Mouse (Mus musculus): ENCODE results near the gene Pam16. TPM values are rescaled to one million over a fixed set of nuclear protein-coding genes. Genes with fewer than 3 reads are reported as not detected.

Gene Pam16
- polyA plus RNA-seq, 1 experiment from 2014 or later = 161 TPM

- Histone ChIP-seq H3K9me3 (no peaks in the 10 kb centered on the region), H3K4me2 (peak overlapping the region; percentile 29; the same call in 1 of the 2 replicates), H3K4me3 (no peak overlapping the region), H3K36me3 (no peaks in the 10 kb centered on the region), H3K27me3 (no peaks in the 10 kb centered on the region), H3K9ac (no peak overlapping the region), H3K4me1 (replicated peaks) (peaks cover 72% of the 10 kb centered on the region), H3K27ac (replicated peaks) (peak overlapping the region; percentile 62)
- no peak for ATAC-seq (ENCODE audit: low FRiP score, low read depth)
- WGBS = 84% methylated on average over 6 of the region's 6 CpGs
Measured at GRCm38 (mm10) chr16:4642937-4643336, 18.1 kb upstream of the Pam16 start.

GRCm38 (mm10) chr16:4642190-4642589 lies 17.4 kb upstream of the Pam16 start:
- Histone ChIP-seq H3K9ac (no peak overlapping the region), H3K4me3 (no peak overlapping the region), H3K27me3 (no peaks in the 10 kb centered on the region), H3K36me3 (no peaks in the 10 kb centered on the region), H3K27ac (replicated peaks) (peak overlapping the region; percentile 62), H3K9me3 (no peaks in the 10 kb centered on the region), H3K4me2 (peak overlapping the region; percentile 29), H3K4me1 (replicated peaks) (peaks cover 64% of the 10 kb centered on the region)
- no peak for ATAC-seq (ENCODE audit: low FRiP score, low read depth)
- WGBS = 41% methylated on average over 13 of the region's 13 CpGs

GRCm38 (mm10) chr16:4641119-4641838 lies 16.5 kb upstream of the Pam16 start:
- ATAC-seq (ENCODE audit: low FRiP score, low read depth) = no peak
- Histone ChIP-seq H3K27ac (replicated peaks) (0 out of 2 replicates have a peak overlapping the region, but pooled peaks have one; percentile 62), H3K36me3 (no peaks in the 10 kb centered on the region), H3K27me3 (no peaks in the 10 kb centered on the region), H3K9ac (no peak overlapping the region), H3K9me3 (no peaks in the 10 kb centered on the region), H3K4me1 (replicated peaks) (peaks cover 55% of the 10 kb centered on the region), H3K4me2 (peak overlapping the region; percentile 78), H3K4me3 (peak overlapping the region; percentile 47)
- 45% methylated on average over 3 of the region's 3 CpGs for WGBS

GRCm38 (mm10) chr16:4640267-4641005 lies 15.6 kb upstream of the Pam16 start:
- 12% methylated on average over 17 of the region's 17 CpGs for WGBS
- ATAC-seq (ENCODE audit: low FRiP score, low read depth) = peak; percentile 14; the same call in 1 of the 2 replicates
- H3K36me3 ChIP-seq = no peaks in the 10 kb centered on the region
- peak overlapping the region; percentile 78 for H3K4me2 ChIP-seq
- peak overlapping the region; percentile 47 for H3K4me3 ChIP-seq
- H3K27ac ChIP-seq (replicated peaks) = peak overlapping the region; percentile 50; the same call in 1 of the 2 replicates
- H3K9me3 ChIP-seq = no peaks in the 10 kb centered on the region
- no peaks in the 10 kb centered on the region for H3K27me3 ChIP-seq
- H3K9ac ChIP-seq = peak overlapping the region; percentile 38
- H3K4me1 ChIP-seq (replicated peaks) = peaks cover 50% of the 10 kb centered on the region

GRCm38 (mm10) chr16:4639831-4640237 lies 15.0 kb upstream of the Pam16 start, which contains the start of the genes Vasn and Dnaja3:
Gene Vasn (plus strand): TSS chr16:4639941.
Gene Dnaja3 (plus strand): TSS chr16:4639989.
- peak; percentile 90 for ATAC-seq (ENCODE audit: low FRiP score, low read depth)
- whole genome bisulfite sequencing = 1% methylated on average over 22 of the region's 22 CpGs

GRCm38 (mm10) chr16:4638891-4639390 lies 14.2 kb upstream of the Pam16 start:
- Histone ChIP-seq H3K9me3 (no peaks in the 10 kb centered on the region), H3K4me1 (replicated peaks) (peaks cover 44% of the 10 kb centered on the region), H3K9ac (no peak overlapping the region), H3K4me2 (no peak overlapping the region), H3K4me3 (no peak overlapping the region), H3K36me3 (no peaks in the 10 kb centered on the region), H3K27me3 (no peaks in the 10 kb centered on the region), H3K27ac (replicated peaks) (no peak overlapping the region)
- no peak for ATAC-seq (ENCODE audit: low FRiP score, low read depth)
- WGBS = 92% methylated on average over 3 of the region's 3 CpGs

More at GRCm38 (mm10) chr16:4639831-4640237, 15.0 kb upstream of the Pam16 start, which contains the start of the genes Vasn and Dnaja3:
- Histone ChIP-seq H3K36me3 (no peaks in the 10 kb centered on the region), H3K27ac (replicated peaks) (peak within 1 kb of the TSS; percentile 50; the same call in 1 of the 2 replicates), H3K4me1 (replicated peaks) (peaks cover 50% of the 10 kb centered on the region), H3K4me2 (peak within 1 kb of the TSS; percentile 78), H3K4me3 (peak within 1 kb of the TSS; percentile 47), H3K9me3 (no peaks in the 10 kb centered on the region), H3K9ac (peak within 1 kb of the TSS; percentile 38), H3K27me3 (no peaks in the 10 kb centered on the region)

- no peaks in the 10 kb centered on the region for H3K27me3 ChIP-seq
- no peak for ATAC-seq (ENCODE audit: low FRiP score, low read depth)
- H3K9ac ChIP-seq = no peak overlapping the region
- H3K4me1 ChIP-seq (replicated peaks) = peaks cover 15% of the 10 kb centered on the region
- H3K27ac ChIP-seq (replicated peaks) = no peak overlapping the region
- WGBS = 84% methylated on average over 4 of the region's 4 CpGs
- H3K4me3 ChIP-seq = no peak overlapping the region
- H3K4me2 ChIP-seq = no peak overlapping the region
- H3K36me3 ChIP-seq = 0 out of 2 replicates have a peak, but pooled peaks cover 3% of the 10 kb centered on the region
- no peaks in the 10 kb centered on the region for H3K9me3 ChIP-seq
Measured at GRCm38 (mm10) chr16:4635760-4636159, 11.0 kb upstream of the Pam16 start.

GRCm38 (mm10) chr16:4634681-4635080 lies 9.9 kb upstream of the Pam16 start:
- H3K4me1 ChIP-seq (replicated peaks) = peaks cover 4% of the 10 kb centered on the region
- H3K4me3 ChIP-seq = no peak overlapping the region
- H3K36me3 ChIP-seq = 0 out of 2 replicates have a peak, but pooled peaks cover 3% of the 10 kb centered on the region
- no peaks in the 10 kb centered on the region for H3K9me3 ChIP-seq
- ATAC-seq (ENCODE audit: low FRiP score, low read depth) = no peak
- H3K4me2 ChIP-seq = no peak overlapping the region
- H3K27me3 ChIP-seq = no peaks in the 10 kb centered on the region
- H3K27ac ChIP-seq (replicated peaks) = no peak overlapping the region
- H3K9ac ChIP-seq = no peak overlapping the region
- 90% methylated on average over 9 of the region's 9 CpGs for WGBS

GRCm38 (mm10) chr16:4633661-4634060 lies 8.9 kb upstream of the Pam16 start:
- Histone ChIP-seq H3K27me3 (no peaks in the 10 kb centered on the region), H3K36me3 (0 out of 2 replicates have a peak, but pooled peaks cover 3% of the 10 kb centered on the region), H3K4me1 (replicated peaks) (no peaks in the 10 kb centered on the region), H3K9me3 (no peaks in the 10 kb centered on the region), H3K9ac (no peak overlapping the region), H3K27ac (replicated peaks) (no peak overlapping the region), H3K4me3 (no peak overlapping the region), H3K4me2 (no peak overlapping the region)
- ATAC-seq (ENCODE audit: low FRiP score, low read depth) = no peak
- 92% methylated on average over 3 of the region's 3 CpGs for WGBS

GRCm38 (mm10) chr16:4632050-4632449 lies 7.3 kb upstream of the Pam16 start:
- Histone ChIP-seq H3K27me3 (no peaks in the 10 kb centered on the region), H3K4me2 (no peak overlapping the region), H3K9me3 (no peaks in the 10 kb centered on the region), H3K4me3 (no peak overlapping the region), H3K4me1 (replicated peaks) (no peaks in the 10 kb centered on the region), H3K9ac (no peak overlapping the region), H3K27ac (replicated peaks) (no peak overlapping the region), H3K36me3 (peaks cover 11% of the 10 kb centered on the region; the same call in 1 of the 2 replicates)
- 46% methylated on average over 7 of the region's 7 CpGs for WGBS
- no peak for ATAC-seq (ENCODE audit: low FRiP score, low read depth)

- no peak overlapping the region for H3K4me3 ChIP-seq
- peaks cover 15% of the 10 kb centered on the region; the same call in 1 of the 2 replicates for H3K36me3 ChIP-seq
- no peaks in the 10 kb centered on the region for H3K9me3 ChIP-seq
- no peaks in the 10 kb centered on the region for H3K27me3 ChIP-seq
- H3K4me1 ChIP-seq (replicated peaks) = peaks cover 5% of the 10 kb centered on the region; the same call in 1 of the 2 replicates
- H3K9ac ChIP-seq = no peak overlapping the region
- no peak for ATAC-seq (ENCODE audit: low FRiP score, low read depth)
- no peak overlapping the region for H3K4me2 ChIP-seq
- 26% methylated on average over 6 of the region's 6 CpGs for WGBS
- no peak overlapping the region for H3K27ac ChIP-seq (replicated peaks)
Measured at GRCm38 (mm10) chr16:4629950-4630349, 5.2 kb upstream of the Pam16 start.
